Mouse (Mus musculus) activated CD4-positive, CD25-positive, alpha-beta regulatory T cell, adult 4 months (primary cell): ENCODE data around the gene Dst. TPM values are rescaled to one million over a fixed set of nuclear protein-coding genes. Genes with fewer than 3 reads are reported as not detected.

Source experiments
- ATAC-seq: one replicate; pipeline ENCODE4 v1.8.0; 2017
- polyA plus RNA-seq, 2 experiments: library from polyadenylated mRNA; unstranded; fragments of 100-300 nt; shearing (Covaris generic); gene quantifications; one replicate each; pipeline ENCODE4 v1.2.1; 2017

Gene Dst
- 10 to 100 TPM; 20.3 to 21.7 TPM for polyA plus RNA-seq

GRCm38 (mm10) chr1:33908191-33908962 lies at the start of gene Dst:
Gene Dst, plus strand, starts transcription at chr1:33908225.
- no peak for ATAC-seq

GRCm38 (mm10) chr1:33869031-33869430 lies 39.0 kb upstream of the Dst start:
- no peak for ATAC-seq

- no peak for ATAC-seq
These were observed 38.6 kb upstream of the Dst start for GRCm38 (mm10) chr1:33869437-33869836.

GRCm38 (mm10) chr1:33873561-33873960 lies 34.5 kb upstream of the Dst start:
- ATAC-seq, result no peak

GRCm38 (mm10) chr1:33875691-33876090 lies 32.3 kb upstream of the Dst start:
- ATAC-seq, result no peak

- no peak for ATAC-seq
These were observed 31.6 kb upstream of the Dst start for GRCm38 (mm10) chr1:33876416-33876815.

- no peak for ATAC-seq
These were observed 29.9 kb upstream of the Dst start for GRCm38 (mm10) chr1:33878170-33878569.

GRCm38 (mm10) chr1:33883102-33883839 lies 24.8 kb upstream of the Dst start:
- ATAC-seq, result peak; percentile 98

GRCm38 (mm10) chr1:33892784-33893183 lies 15.2 kb upstream of the Dst start:
- no peak for ATAC-seq

GRCm38 (mm10) chr1:33896116-33896515 lies 11.9 kb upstream of the Dst start:
- ATAC-seq, result no peak

GRCm38 (mm10) chr1:33896666-33897065 lies 11.4 kb upstream of the Dst start:
- ATAC-seq, result no peak

- no peak for ATAC-seq
These were observed 10.6 kb upstream of the Dst start for GRCm38 (mm10) chr1:33897426-33897825.

GRCm38 (mm10) chr1:33898373-33898772 lies 9.7 kb upstream of the Dst start:
- no peak for ATAC-seq

- ATAC-seq, result no peak
These were observed 7.8 kb upstream of the Dst start for GRCm38 (mm10) chr1:33900175-33900574.

- no peak for ATAC-seq
These were observed 4.4 kb upstream of the Dst start for GRCm38 (mm10) chr1:33903587-33903986.

GRCm38 (mm10) chr1:33906216-33906615 lies 1.8 kb upstream of the Dst start:
- ATAC-seq, result no peak

GRCm38 (mm10) chr1:33906927-33907326 lies 1.1 kb upstream of the Dst start:
- no peak for ATAC-seq

- ATAC-seq, result peak; percentile 54
These were observed 419 bp upstream of the Dst start, which contains the start of gene Bend6 for GRCm38 (mm10) chr1:33907421-33908190. Gene Bend6, minus strand, starts transcription at chr1:33907816.

- no peak for ATAC-seq
These were observed 3.6 kb downstream of the Dst start for GRCm38 (mm10) chr1:33911589-33911988.

- ATAC-seq, result no peak
These were observed 8.5 kb downstream of the Dst start for GRCm38 (mm10) chr1:33916554-33916953.

- no peak for ATAC-seq
These were observed 14.9 kb downstream of the Dst start for GRCm38 (mm10) chr1:33922975-33923374.

GRCm38 (mm10) chr1:33925283-33925682 lies 17.3 kb downstream of the Dst start:
- no peak for ATAC-seq

GRCm38 (mm10) chr1:33927466-33927865 lies 19.4 kb downstream of the Dst start:
- ATAC-seq, result no peak
